Mouse (Mus musculus): ENCODE results near the gene Abca2. TPM values are rescaled to one million over a fixed set of nuclear protein-coding genes. Genes with fewer than 3 reads are reported as not detected.

Abca2 gene
- polyA plus RNA-seq, 1 experiment from 2014 or later: 3.8 TPM

DNA sequence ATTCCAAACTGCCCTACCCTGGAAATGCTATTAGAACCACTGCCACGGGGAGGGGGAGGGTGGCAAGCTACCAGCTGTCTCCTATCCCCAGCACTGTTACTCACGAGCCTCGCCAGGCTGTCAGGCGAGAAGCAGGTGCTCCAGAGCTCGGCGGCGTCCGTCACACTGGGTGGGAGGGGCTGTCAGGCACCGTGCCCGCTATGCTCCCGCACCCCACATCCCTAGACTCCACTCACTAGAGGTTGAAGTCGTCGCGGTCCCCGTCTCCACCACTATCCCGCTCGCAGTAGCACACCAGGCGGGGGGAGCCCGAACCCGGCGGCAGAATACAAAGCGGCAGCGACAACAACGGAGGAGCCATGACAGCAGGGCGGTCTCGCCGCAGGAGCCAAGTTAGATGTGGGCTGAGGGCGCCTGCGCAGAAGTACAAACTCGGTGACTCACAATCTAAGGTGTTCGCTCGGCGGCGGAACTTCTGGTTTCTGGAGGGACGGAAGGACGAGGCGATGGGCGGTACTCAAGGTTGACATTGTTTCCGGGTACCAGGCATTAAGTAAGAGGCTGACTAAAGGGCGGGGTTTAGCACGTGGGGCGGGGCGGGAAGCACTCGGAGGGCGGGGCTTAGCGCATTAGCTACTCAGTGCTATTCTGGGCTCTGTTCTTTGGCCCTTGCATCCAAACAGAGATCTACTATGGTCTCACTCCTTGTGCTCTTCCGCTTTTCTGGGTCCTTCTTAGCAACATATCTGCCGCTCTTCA lies 32.2 kb downstream of the Abca2 start, which contains the start of gene Paxx:
Gene Paxx, minus strand, starts transcription at position 544 of the 759 bp plus-strand sequence.
- H3K9me3 ChIP-seq (ENCODE audit: control insufficient read depth, low read length): no peaks in the 10 kb centered on the region
- H3K4me1 ChIP-seq (ENCODE audit: control insufficient read depth, insufficient read depth, low read length): peaks cover 6% of the 10 kb centered on the region
- H3K27ac ChIP-seq (replicated peaks; ENCODE audit: low read depth, low read length): peak within 1 kb of the TSS; percentile 47; the same call in 1 of the 2 replicates
- peak; percentile 89 for DNase-seq (ENCODE audit: low spot score)
- under 1% methylated on average over 48 of the region's 48 CpGs for WGBS
- ATAC-seq (ENCODE audit: insufficient number of reproducible peaks, low FRiP score, low TSS enrichment, low read depth): peak; percentile 83
- H3K27me3 ChIP-seq (ENCODE audit: control insufficient read depth, insufficient read depth, low read length): no peaks in the 10 kb centered on the region
- peak within 1 kb of the TSS; percentile 74 for H3K4me3 ChIP-seq (ENCODE audit: low read depth, low read length)
- peak within 1 kb of the TSS; percentile 68 for H3K9ac ChIP-seq (ENCODE audit: low read length)
- H3K36me3 ChIP-seq (ENCODE audit: control insufficient read depth, insufficient read depth, low read length): no peaks in the 10 kb centered on the region; the same call in 1 of the 2 replicates
- H3K4me2 ChIP-seq (ENCODE audit: low read depth, severe bottlenecking): peak within 1 kb of the TSS; percentile 90

DNA sequence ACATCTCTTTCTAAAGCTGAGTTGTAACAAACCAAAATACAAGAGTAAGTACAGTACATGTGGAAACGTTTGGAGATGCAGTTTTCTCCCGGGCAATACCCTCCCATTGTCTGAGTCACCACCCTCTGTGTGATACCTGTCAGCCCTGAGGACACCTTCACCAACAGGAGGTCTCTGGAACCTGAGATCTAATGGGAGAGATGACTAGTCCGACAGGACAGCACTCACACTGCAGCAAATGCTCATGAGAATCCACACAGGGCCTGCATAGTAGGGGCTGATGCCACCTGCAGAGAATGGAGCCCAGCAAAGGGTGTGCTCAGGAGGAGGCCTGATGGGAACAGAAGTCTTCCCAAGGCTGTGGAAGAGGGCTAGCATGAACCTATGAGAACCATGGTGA lies 32.9 kb downstream of the Abca2 start:
- Histone ChIP-seq H3K4me3 (ENCODE audit: low read depth, low read length) (peak overlapping the region; percentile 74), H3K9me3 (ENCODE audit: control insufficient read depth, low read length) (no peaks in the 10 kb centered on the region), H3K9ac (ENCODE audit: low read length) (0 out of 2 replicates have a peak overlapping the region, but pooled peaks have one; percentile 30), H3K27me3 (ENCODE audit: control insufficient read depth, insufficient read depth, low read length) (no peaks in the 10 kb centered on the region), H3K4me2 (ENCODE audit: low read depth, severe bottlenecking) (peak overlapping the region; percentile 90), H3K27ac (replicated peaks; ENCODE audit: low read depth, low read length) (no peak overlapping the region), H3K4me1 (ENCODE audit: control insufficient read depth, insufficient read depth, low read length) (peaks cover 9% of the 10 kb centered on the region), H3K36me3 (ENCODE audit: control insufficient read depth, insufficient read depth, low read length) (no peaks in the 10 kb centered on the region; the same call in 1 of the 2 replicates)
- no peak for ATAC-seq (ENCODE audit: insufficient number of reproducible peaks, low FRiP score, low TSS enrichment, low read depth)
- DNase-seq (ENCODE audit: low spot score): no peak
- 36% methylated on average over 3 of the region's 3 CpGs for WGBS

DNA sequence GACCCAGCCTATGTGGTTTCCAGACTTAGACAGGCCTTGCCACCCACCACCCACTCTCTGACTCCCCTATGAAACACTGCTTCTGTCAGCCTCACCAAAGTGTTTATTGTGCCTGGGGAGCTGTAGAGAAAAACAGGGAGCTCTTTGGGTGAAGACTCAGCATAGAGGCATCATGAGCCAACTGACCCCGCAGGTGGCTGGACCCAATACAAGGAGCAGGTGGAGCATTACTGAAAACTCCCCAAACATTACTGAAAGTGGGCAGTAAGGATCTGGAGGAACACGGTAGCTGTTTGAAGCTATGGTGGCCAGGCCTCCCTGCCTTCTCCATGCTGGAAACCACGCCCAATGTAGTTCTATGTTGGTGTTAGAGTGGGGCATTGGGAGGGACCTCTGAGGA lies 35.1 kb downstream of the Abca2 start:
- ATAC-seq (ENCODE audit: insufficient number of reproducible peaks, low FRiP score, low TSS enrichment, low read depth) (no peak), DNase-seq (ENCODE audit: low spot score) (no peak)
- Histone ChIP-seq H3K9ac (ENCODE audit: low read length) (no peak overlapping the region), H3K9me3 (ENCODE audit: control insufficient read depth, low read length) (no peaks in the 10 kb centered on the region), H3K36me3 (ENCODE audit: control insufficient read depth, insufficient read depth, low read length) (no peaks in the 10 kb centered on the region; the same call in 1 of the 2 replicates), H3K27ac (replicated peaks; ENCODE audit: low read depth, low read length) (no peak overlapping the region), H3K4me3 (ENCODE audit: low read depth, low read length) (no peak overlapping the region), H3K27me3 (ENCODE audit: control insufficient read depth, insufficient read depth, low read length) (no peaks in the 10 kb centered on the region), H3K4me2 (ENCODE audit: low read depth, severe bottlenecking) (no peak overlapping the region), H3K4me1 (ENCODE audit: control insufficient read depth, insufficient read depth, low read length) (peaks cover 9% of the 10 kb centered on the region)
- WGBS: 90% methylated on average over 3 of the region's 3 CpGs

DNA sequence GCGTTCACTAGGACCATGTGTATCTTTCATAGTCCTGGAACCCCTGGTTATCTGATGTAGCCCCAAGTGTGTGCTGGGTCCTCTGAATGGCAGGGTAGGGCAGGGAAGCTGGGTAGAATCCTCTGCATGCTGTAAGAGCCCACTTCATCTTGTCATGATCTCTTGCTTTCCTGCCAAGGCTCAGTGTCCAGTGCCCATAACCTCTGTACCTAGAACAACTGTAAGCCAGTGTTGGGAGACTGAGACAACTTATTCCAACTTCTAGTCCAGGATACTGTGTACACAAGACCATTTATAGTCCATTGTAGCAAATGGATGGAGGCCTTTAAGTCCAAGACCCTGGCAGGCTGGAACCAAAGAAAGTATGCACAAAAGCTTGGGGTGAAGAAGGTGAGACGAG lies 36.8 kb downstream of the Abca2 start:
- H3K36me3 ChIP-seq (ENCODE audit: control insufficient read depth, insufficient read depth, low read length): no peaks in the 10 kb centered on the region
- 82% methylated on average over 2 of the region's 2 CpGs for WGBS
- H3K27ac ChIP-seq (replicated peaks; ENCODE audit: low read depth, low read length): no peak overlapping the region
- no peak overlapping the region for H3K4me3 ChIP-seq (ENCODE audit: low read depth, low read length)
- peaks cover 5% of the 10 kb centered on the region for H3K4me1 ChIP-seq (ENCODE audit: control insufficient read depth, insufficient read depth, low read length)
- DNase-seq (ENCODE audit: low spot score): no peak
- H3K27me3 ChIP-seq (ENCODE audit: control insufficient read depth, insufficient read depth, low read length): no peaks in the 10 kb centered on the region
- no peaks in the 10 kb centered on the region for H3K9me3 ChIP-seq (ENCODE audit: control insufficient read depth, low read length)
- no peak overlapping the region for H3K9ac ChIP-seq (ENCODE audit: low read length)
- no peak for ATAC-seq (ENCODE audit: insufficient number of reproducible peaks, low FRiP score, low TSS enrichment, low read depth)
- H3K4me2 ChIP-seq (ENCODE audit: low read depth, severe bottlenecking): no peak overlapping the region

DNA sequence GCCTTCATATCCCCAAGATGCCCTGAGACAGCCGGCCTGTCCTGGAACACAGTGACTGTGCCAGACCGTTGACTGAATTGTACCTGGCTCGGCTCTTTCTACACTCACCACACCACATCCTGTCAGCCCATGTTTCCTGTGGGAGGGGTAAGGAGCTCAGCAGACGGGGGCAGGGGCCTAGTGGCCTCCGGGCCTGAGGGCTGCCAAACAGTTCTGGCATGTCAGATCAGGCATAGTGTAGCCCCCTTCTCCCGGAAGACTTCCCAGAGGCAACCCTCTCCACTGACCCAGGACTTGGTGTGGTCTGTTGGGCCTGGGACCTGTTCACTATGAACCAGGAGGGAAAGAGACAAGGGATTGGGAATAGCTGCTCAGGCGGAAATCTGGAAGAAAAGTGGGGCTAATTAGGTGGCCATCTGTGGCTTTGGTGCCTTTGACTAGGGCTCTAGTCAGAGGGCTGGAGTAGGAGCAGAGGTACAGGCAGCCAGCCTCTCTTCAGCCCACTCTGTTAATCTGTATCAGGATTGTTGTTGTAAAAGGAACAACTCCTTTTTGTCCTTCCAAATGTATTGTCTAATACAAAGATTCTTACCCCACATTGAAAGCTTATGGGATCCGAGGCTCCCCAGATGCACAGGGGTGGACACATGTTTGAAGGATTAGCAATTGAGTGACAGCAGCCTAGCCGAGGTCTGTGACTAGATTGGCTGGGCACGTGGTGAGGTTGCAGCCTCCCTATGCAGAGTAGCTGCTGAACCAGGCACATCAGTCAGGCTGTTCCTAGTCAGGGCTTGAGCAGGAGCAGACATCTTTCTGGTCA lies 37.5 kb downstream of the Abca2 start:
- H3K4me3 ChIP-seq (ENCODE audit: low read depth, low read length): no peak overlapping the region
- H3K27ac ChIP-seq (replicated peaks; ENCODE audit: low read depth, low read length): no peak overlapping the region; the same call in 1 of the 2 replicates
- WGBS: 47% methylated on average over 10 of the region's 10 CpGs
- DNase-seq (ENCODE audit: low spot score) (no peak), ATAC-seq (ENCODE audit: insufficient number of reproducible peaks, low FRiP score, low TSS enrichment, low read depth) (no peak)
- H3K36me3 ChIP-seq (ENCODE audit: control insufficient read depth, insufficient read depth, low read length): no peaks in the 10 kb centered on the region
- H3K4me2 ChIP-seq (ENCODE audit: low read depth, severe bottlenecking): no peak overlapping the region
- no peaks in the 10 kb centered on the region for H3K9me3 ChIP-seq (ENCODE audit: control insufficient read depth, low read length)
- peaks cover 5% of the 10 kb centered on the region; the same call in 1 of the 2 replicates for H3K4me1 ChIP-seq (ENCODE audit: control insufficient read depth, insufficient read depth, low read length)
- no peaks in the 10 kb centered on the region for H3K27me3 ChIP-seq (ENCODE audit: control insufficient read depth, insufficient read depth, low read length)
- 0 out of 2 replicates have a peak overlapping the region, but pooled peaks have one; percentile 14 for H3K9ac ChIP-seq (ENCODE audit: low read length)

DNA sequence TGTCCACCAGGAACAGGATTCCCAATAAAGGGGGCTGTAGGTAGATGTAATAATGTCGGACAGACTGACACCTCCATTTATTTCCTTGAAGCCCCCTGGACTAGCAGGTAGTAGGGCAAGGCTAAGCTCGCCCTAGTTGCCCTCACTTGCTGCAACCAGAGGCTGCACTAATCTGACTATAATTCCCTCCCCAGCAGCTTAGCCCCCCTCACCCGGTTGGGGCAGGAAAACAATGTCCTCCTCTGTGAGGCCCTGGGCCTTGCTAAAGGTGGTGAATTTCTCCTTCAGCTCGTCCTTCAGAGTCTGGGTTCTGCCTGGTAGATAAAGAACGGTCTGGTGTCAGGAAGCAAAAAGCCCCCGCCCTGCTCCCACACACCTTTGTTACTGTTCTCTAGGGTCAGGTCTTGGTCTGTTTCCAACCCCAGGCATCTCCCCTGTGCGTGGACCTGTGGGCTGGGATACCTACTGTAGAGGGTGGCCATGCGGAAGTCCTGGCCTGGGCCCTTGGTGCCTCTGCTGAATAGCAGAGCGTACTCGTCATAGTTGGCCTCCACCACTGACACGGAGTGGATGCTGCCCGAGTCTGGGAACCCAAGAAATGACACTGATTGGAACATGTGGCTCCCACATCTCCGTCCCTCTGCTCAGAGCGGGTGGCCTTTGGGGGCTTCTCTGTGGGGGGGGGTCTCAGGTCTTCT lies 39.3 kb downstream of the Abca2 start:
- Histone ChIP-seq H3K9ac (ENCODE audit: low read length) (no peak overlapping the region), H3K27ac (replicated peaks; ENCODE audit: low read depth, low read length) (no peak overlapping the region), H3K4me3 (ENCODE audit: low read depth, low read length) (no peak overlapping the region), H3K9me3 (ENCODE audit: control insufficient read depth, low read length) (no peaks in the 10 kb centered on the region), H3K27me3 (ENCODE audit: control insufficient read depth, insufficient read depth, low read length) (no peaks in the 10 kb centered on the region), H3K4me1 (ENCODE audit: control insufficient read depth, insufficient read depth, low read length) (peaks cover 5% of the 10 kb centered on the region; the same call in 1 of the 2 replicates), H3K36me3 (ENCODE audit: control insufficient read depth, insufficient read depth, low read length) (no peaks in the 10 kb centered on the region), H3K4me2 (ENCODE audit: low read depth, severe bottlenecking) (no peak overlapping the region)
- ATAC-seq (ENCODE audit: insufficient number of reproducible peaks, low FRiP score, low TSS enrichment, low read depth) (no peak), DNase-seq (ENCODE audit: low spot score) (no peak)
- 80% methylated on average over 14 of the region's 14 CpGs for WGBS

DNA sequence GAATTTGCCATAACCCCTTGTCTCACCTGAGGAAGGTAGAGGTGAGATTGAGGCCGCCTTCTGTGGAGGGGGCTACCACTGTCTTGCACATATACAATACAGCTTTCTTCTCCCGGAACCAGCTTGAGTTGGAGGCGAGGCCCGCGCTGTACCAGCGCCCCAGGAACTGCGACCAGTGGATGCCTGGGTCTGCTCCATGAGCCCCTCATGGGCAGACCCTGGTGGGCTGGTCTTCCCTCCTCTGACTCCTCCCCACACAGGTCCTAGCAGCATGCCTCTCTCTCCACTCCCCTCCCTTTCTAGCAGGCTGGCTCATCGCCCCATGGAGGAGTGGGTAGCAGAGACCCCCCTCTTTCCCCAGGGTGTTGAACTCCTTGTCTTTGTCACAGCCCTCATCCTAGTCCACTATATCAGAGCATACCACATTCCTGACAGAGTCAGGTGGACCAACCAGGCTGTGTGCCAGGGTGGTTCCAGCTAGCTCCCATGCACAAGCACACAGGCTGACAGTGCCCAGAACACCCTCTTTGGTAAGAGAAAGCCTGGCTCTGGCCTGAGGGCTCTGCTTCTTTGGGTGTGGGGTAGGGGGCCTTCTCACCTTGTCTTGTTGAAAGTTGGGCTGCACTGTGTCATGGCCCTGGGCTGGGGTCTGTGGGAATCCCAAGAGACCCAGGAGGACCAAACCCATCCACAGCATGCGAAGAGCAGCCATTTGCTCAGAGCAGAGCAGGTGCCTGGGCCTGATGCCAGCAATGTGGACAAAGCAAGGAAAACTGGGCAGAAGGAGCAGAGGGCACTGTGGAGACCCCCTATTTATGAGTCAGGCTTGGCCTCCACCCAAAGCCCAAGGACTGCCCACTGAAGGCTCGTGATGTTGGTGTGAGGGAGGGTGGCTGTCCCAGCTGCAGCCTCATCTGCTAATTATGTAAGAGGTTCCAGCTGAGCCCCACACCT lies 40.7 kb downstream of the Abca2 start:
- H3K27me3 ChIP-seq (ENCODE audit: control insufficient read depth, insufficient read depth, low read length): no peaks in the 10 kb centered on the region
- H3K27ac ChIP-seq (replicated peaks; ENCODE audit: low read depth, low read length): no peak overlapping the region
- ATAC-seq (ENCODE audit: insufficient number of reproducible peaks, low FRiP score, low TSS enrichment, low read depth): no peak
- DNase-seq (ENCODE audit: low spot score): no peak
- no peaks in the 10 kb centered on the region for H3K9me3 ChIP-seq (ENCODE audit: control insufficient read depth, low read length)
- no peak overlapping the region for H3K4me2 ChIP-seq (ENCODE audit: low read depth, severe bottlenecking)
- H3K4me3 ChIP-seq (ENCODE audit: low read depth, low read length): no peak overlapping the region
- H3K9ac ChIP-seq (ENCODE audit: low read length): no peak overlapping the region
- H3K36me3 ChIP-seq (ENCODE audit: control insufficient read depth, insufficient read depth, low read length): no peaks in the 10 kb centered on the region
- peaks cover 5% of the 10 kb centered on the region; the same call in 1 of the 2 replicates for H3K4me1 ChIP-seq (ENCODE audit: control insufficient read depth, insufficient read depth, low read length)
- 72% methylated on average over 10 of the region's 10 CpGs for WGBS

Measured in limb, embryonic 11.5 days (tissue).